Mouse (Mus musculus) embryonic stem cell, embryonic (primary cell): ENCODE measurements around the gene Rbm15b.

Source experiments
- CTCF ChIA-PET, 4 experiments: fragments of 300-600 bp in 2 of 4; fragments of 350-600 bp in 2 of 4; sonication (Branson Sonifier 250); formaldehyde crosslinking; loops; one replicate each; lab custom pipeline; 2022; ENCODE audit warnings: inconsistent platforms in 2 of 4; lab: Charles Lee
- POLR2A ChIA-PET, 4 experiments: fragments of 300-600 bp in 2 of 4; fragments of 350-600 bp in 2 of 4; sonication (Branson Sonifier 250); formaldehyde crosslinking; loops; one replicate each; lab custom pipeline; 2022; ENCODE audit warnings: antibody characterized with exemption in 4 of 4, inconsistent platforms in 1 of 4; lab: Charles Lee

Rbm15b gene

DNA sequence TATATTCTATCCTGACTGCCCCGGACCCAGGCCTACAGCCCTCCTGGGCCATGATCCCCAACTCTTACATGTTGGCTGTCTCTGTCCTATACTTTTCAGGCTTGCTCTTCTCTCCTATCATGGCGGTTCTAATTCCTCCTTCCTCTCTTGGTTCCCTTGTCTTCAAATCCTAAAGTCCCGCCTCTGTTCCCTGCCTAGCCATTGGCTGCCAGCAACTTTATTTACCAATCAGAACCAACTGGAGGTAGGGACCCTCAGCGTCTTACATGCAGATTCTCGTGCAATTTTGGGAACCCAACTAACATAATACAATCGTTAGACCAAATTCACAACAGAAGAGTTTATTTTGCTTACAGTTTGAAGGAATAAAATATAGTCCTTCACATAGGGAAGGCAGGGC, 44.4 kb downstream of the Rbm15b start:
- CTCF ChIA-PET = no interaction called here
- POLR2A ChIA-PET = interaction anchor here in 2 of 4 experiments (1.0 to 1.6 kb wide), 11 partner anchors 9 to 162 kb away, joined by 3 to 9 read pairs (median 3); partner anchors contain the start of genes Manf (in 2 of the 2) and Rbm15b (in 1 of the 2)

GRCm38 (mm10) chr9:106840569-106840968, 46.7 kb downstream of the Rbm15b start:
- POLR2A ChIA-PET = no interaction called here

More at GRCm38 (mm10) chr9:106840569-106840968, 46.7 kb downstream of the Rbm15b start:
- CTCF ChIA-PET = no interaction called here
